Mouse (Mus musculus): ENCODE data around the gene Tmem26. TPM values are rescaled to one million over a fixed set of nuclear protein-coding genes. Genes with fewer than 3 reads are reported as not detected.

Gene Tmem26
- total RNA-seq, 2 experiments from 2014 or later, result 0.70 to 0.84 TPM

Other genes with a start within 250 kb of the Tmem26 start
- gene Cabcoco1, start 181.8 kb upstream of the Tmem26 start, total RNA-seq (2021), result under 1 TPM; 0.35 to 0.38 TPM